Mouse (Mus musculus) layer of hippocampus, postnatal 25 days (tissue): ENCODE measurements at regions not wholly inside any gene's neighbourhood (a gene's known extent, or its start where the extent isn't known, plus 50 kb on each side); places are given as distances from the start of the nearest gene placed in this dataset.

Experiments used
- DNase-seq, 2 experiments: peaks; one replicate each; pipeline ENCODE4 v3.0.0; 2022; ENCODE audit warnings: mixed read lengths in 2 of 2, low spot score in 1 of 2; ENCODE audit errors: extremely low spot score in 1 of 2

GRCm38 (mm10) chr3:52563595-52563994 lies 295.5 kb downstream of the Foxo1 start:
- DNase-seq = no peak

- no peak for DNase-seq
These were observed 294.7 kb downstream of the Foxo1 start for GRCm38 (mm10) chr3:52562816-52563215.

GRCm38 (mm10) chr3:52559481-52559880 lies 291.3 kb downstream of the Foxo1 start:
- DNase-seq = no peak

GRCm38 (mm10) chr3:52558765-52559164 lies 290.6 kb downstream of the Foxo1 start:
- no peak for DNase-seq

- DNase-seq = no peak
These were observed 289.2 kb downstream of the Foxo1 start for GRCm38 (mm10) chr3:52557296-52557695.

- no peak for DNase-seq
These were observed 286.9 kb downstream of the Foxo1 start for GRCm38 (mm10) chr3:52555038-52555437.

GRCm38 (mm10) chr3:52554490-52554889 lies 286.4 kb downstream of the Foxo1 start:
- no peak for DNase-seq

- no peak for DNase-seq
These were observed 280.2 kb downstream of the Foxo1 start for GRCm38 (mm10) chr3:52548201-52548893.

- no peak for DNase-seq
These were observed 277.9 kb downstream of the Foxo1 start for GRCm38 (mm10) chr3:52546035-52546434.

GRCm38 (mm10) chr3:52543006-52543405 lies 274.9 kb downstream of the Foxo1 start:
- DNase-seq = no peak

GRCm38 (mm10) chr3:52540862-52541380 lies 272.8 kb downstream of the Foxo1 start:
- no peak for DNase-seq

GRCm38 (mm10) chr3:52539813-52540378 lies 271.8 kb downstream of the Foxo1 start:
- DNase-seq = no peak

- DNase-seq = no peak
These were observed 270.2 kb downstream of the Foxo1 start for GRCm38 (mm10) chr3:52538306-52538705.

- DNase-seq = no peak
These were observed 269.3 kb downstream of the Foxo1 start for GRCm38 (mm10) chr3:52537362-52537911.

- no peak for DNase-seq
These were observed 267.4 kb downstream of the Foxo1 start for GRCm38 (mm10) chr3:52535411-52536021.

- DNase-seq = no peak
These were observed 266.0 kb downstream of the Foxo1 start for GRCm38 (mm10) chr3:52534118-52534517.

- DNase-seq = no peak
These were observed 263.7 kb downstream of the Foxo1 start for GRCm38 (mm10) chr3:52531686-52532351.

- no peak for DNase-seq
These were observed 262.4 kb downstream of the Foxo1 start for GRCm38 (mm10) chr3:52530406-52530970.

- no peak for DNase-seq
These were observed 261.0 kb downstream of the Foxo1 start for GRCm38 (mm10) chr3:52529136-52529535.

- DNase-seq = no peak
These were observed 260.4 kb downstream of the Foxo1 start for GRCm38 (mm10) chr3:52528521-52528920.

GRCm38 (mm10) chr3:52527781-52528180 lies 259.6 kb downstream of the Foxo1 start:
- DNase-seq = no peak
